Mouse (Mus musculus): ENCODE measurements around the gene Fam83c. TPM values are rescaled to one million over a fixed set of nuclear protein-coding genes. Genes with fewer than 3 reads are reported as not detected.

Gene Fam83c
- total RNA-seq, 2 experiments from 2014 or later = not detected

DNA sequence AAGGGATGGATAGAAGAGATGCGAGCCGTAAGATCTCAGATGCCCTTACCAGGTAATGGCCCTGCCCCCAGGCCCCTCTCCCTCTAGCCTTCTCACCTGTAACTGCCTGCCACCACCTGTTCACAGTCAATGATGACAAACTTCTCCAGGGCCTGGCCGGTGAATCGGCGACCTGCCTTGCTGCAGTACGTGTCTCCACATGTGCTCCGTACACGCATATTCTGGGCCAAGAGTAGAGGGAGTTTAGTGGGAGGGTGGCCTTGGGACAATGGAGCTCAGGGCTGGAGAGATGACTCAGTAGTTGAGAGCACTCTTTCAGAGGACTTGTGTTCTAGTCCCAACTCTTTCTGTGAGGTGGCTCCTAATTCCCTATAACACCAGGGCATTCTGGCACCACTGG lies 3.8 kb downstream of the Fam83c start:
- ATAC-seq (ENCODE audit: poor library complexity, severe bottlenecking) = no peak

GRCm38 (mm10) chr2:155826630-155827424 lies 7.8 kb downstream of the Fam83c start, which contains the start of gene Eif6:
Gene Eif6, minus strand, starts transcription at chr2:155826925.
- ATAC-seq (ENCODE audit: poor library complexity, severe bottlenecking) = peak; percentile 95

DNA sequence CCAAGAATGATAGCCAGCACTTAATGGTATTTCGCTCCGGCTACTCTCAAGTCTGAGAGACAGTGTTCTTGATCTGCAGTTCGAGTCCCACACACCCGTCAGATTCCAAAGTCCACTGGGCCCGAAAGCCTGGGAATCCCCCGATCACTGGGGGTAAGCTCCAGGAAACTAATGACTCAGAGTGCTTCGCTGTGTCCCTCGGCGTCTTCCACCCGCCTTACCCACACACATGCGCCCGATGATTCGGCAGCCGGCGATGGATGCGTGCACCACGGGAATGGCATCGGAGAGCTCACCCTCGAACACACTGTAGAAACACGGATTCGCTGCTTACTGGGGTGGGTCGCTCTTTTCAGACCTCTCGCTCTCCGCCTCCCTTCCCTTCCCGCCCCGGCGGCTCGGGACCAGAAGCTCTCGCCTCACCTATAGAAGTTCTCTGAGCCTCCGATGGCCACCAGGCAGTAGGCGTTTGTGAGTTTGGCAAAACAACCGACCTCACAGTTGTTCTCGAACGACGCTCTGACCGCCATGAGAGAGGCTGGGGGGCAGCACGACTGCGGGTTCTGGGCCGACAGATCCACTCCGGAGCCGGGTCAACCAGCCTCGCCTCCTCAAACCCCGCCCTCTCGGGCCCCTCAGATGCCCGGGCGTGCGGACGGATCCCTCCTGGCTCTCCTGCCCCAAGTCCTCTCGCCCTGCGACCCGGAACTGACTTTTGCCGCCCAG lies 8.6 kb downstream of the Fam83c start:
- ATAC-seq (ENCODE audit: poor library complexity, severe bottlenecking) = peak; percentile 17

DNA sequence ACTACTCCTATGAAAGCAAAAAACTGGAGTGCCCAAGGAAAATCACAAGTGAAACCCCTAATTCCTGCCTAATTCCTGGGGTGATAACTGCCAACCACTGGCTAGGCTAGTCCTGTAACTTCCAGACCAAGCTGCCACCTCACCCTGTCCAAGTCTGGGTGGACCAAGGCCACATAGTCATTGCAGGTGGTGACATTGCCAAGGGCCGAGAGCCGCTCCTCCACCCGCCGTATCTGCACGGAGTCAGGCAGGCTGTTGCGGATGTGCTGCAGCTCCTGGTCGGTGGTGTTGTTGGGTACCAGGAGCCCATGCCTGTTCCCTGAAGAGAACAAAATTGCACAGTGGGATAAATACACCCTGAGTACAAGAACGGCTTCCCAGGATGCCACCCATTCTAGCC lies 10.9 kb downstream of the Fam83c start:
- ATAC-seq (ENCODE audit: poor library complexity, severe bottlenecking) = no peak

DNA sequence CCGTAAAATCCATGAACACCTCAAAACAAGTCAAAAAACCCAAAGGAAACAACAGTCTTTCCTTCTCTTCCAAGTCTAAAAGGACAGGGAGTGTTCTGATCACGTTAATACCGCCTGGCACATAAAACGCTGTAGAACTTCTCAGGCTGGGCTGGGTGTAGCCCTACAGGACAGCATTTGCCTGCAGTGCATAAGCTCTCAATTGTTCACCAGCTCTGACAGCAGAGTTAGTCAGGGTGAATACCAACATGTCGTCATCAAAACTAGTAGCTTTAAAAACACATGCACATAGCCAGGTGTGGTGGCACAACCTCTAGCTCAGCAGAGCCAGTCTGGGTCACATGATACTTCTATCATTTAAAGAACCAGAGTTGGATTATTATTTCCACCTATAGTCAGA lies 13.9 kb downstream of the Fam83c start:
- no peak for ATAC-seq (ENCODE audit: poor library complexity, severe bottlenecking)

- peak; percentile 38 for ATAC-seq (ENCODE audit: poor library complexity, severe bottlenecking)
Observed at GRCm38 (mm10) chr2:155819449-155820251, 15.0 kb downstream of the Fam83c start.

DNA sequence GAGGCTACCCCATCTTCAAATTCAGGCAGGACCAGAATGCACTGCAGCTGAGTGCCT lies 15.4 kb downstream of the Fam83c start, which contains the start of gene BC029722:
TSS of gene BC029722 (minus strand) at position 35 of the 57 bp plus-strand sequence.
- no peak for ATAC-seq (ENCODE audit: poor library complexity, severe bottlenecking)

DNA sequence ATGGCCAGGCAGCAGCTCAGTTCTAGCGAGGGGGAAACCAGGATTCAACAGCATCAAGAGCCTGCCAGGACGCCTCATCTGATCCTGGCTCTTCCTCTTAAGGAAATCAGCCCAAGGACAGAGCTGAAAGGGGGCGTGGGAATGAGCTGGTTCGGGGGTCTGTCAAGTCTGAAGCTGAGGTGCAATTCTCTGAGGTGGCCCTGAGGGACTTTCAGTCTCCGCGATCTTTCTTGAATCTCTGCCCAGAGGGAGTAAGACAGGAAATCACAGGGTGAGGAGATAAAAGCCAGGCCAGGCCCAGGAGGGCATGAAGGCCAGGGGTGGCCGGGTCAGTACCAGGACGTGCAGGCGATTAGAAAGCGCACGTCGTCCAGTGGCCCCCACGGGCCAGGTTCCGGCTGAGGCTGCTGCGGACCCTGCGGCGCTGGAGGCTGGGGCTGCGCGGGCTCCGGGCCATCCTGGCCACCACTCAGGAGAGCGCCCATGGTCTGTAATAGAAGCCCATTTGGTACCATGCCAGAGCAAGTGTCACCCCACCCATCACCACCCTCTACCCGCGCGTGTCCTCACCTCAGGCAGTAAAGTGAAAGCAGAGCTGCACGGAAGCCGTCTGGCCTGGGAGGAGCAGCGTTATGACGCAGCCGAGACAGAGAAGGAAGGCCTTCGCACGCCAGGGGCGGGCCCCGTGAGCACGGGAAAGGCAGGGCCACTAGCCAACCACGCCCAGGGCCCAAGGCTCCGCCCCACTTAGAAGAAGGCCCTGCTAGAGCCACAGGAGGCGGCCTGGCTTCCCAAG lies 15.9 kb downstream of the Fam83c start:
- ATAC-seq (ENCODE audit: poor library complexity, severe bottlenecking) = peak; percentile 95

DNA sequence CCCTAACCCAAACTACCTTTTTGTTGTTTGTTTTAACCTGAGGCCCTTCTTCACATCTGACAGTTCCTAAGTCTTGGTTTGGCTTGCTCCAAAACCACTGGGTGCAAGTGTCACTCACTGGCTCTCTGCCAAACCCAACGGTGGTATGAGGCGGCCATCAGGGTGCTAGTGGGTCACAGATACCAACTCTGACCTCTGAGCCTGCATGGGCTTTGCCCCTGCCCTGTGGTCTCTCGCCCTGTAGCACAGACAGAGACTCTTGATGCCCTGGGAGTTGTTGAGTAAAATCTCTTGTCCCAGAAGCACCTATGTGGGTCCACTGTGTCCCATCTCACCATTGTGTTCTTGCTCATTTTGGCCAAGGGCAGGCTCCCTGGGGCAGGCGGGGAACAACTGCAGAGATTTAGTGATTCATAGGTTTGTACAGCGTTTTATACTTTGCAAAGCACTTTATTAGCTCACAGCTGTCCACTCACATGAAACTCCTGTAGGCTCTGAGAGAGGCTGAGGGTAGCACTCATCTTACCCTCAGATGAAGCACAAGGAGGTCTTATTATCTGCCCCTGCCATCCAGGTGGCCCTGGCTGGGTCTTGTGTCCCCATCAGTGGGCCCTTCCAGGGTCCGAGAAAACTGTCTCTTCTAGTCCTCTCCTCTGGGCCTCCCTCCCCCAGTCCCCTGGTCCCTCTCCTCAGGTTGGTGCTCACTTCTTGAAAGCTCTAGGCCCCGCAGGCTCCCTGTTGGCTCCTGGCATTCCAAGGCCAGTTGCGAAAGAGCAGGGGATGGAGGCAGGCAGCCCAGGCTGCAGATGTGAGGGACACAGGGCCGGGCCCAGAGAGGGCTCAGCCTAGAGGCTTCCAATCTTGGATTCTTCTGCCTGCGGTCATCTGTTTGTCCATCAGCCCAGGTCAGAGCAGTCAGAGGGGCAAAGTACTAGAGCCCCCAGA lies 17.1 kb downstream of the Fam83c start:
- no peak for ATAC-seq (ENCODE audit: poor library complexity, severe bottlenecking)

DNA sequence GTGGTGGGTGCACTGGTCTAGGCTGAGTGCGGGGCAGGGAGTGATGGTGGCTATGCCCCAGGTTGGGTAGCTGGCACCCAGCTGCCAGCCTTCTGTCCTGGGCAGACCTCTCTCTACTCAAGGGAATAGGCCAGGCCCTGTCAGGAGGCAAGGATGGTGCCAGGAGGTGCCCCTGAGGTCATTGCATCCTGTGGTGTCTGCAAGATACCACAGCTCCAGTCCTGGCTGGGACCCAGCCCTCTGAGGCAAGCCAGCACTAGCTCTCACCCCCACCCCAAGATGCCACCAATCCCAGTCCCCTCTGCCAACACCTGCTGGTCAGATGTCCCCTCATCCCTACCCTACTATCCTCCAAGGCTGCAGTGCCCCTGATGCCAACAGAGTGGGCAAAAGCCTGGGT lies 18.5 kb downstream of the Fam83c start:
- ATAC-seq (ENCODE audit: poor library complexity, severe bottlenecking) = no peak

DNA sequence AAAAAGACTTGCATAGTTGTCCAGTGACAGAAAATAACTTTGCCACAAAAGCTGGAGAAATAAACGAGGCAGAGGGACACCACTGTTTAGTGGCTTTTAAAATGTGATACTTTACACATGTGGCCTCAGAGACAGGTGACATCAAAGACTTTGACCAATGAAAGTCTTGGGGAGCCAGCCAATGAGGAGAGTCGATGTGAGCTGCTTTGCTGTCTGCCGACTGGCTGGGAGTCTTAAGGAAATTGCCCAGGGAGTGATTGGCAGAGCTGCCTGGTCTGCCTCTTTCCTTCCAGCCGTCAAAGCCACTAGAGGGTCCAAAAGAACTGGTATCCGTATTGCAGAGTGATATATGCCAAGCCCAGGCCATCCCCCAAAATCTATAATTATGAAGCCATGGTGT lies 19.8 kb downstream of the Fam83c start:
- no peak for ATAC-seq (ENCODE audit: poor library complexity, severe bottlenecking)

- no peak for ATAC-seq (ENCODE audit: poor library complexity, severe bottlenecking)
Observed at GRCm38 (mm10) chr2:155812637-155813036, 22.0 kb downstream of the Fam83c start.

DNA sequence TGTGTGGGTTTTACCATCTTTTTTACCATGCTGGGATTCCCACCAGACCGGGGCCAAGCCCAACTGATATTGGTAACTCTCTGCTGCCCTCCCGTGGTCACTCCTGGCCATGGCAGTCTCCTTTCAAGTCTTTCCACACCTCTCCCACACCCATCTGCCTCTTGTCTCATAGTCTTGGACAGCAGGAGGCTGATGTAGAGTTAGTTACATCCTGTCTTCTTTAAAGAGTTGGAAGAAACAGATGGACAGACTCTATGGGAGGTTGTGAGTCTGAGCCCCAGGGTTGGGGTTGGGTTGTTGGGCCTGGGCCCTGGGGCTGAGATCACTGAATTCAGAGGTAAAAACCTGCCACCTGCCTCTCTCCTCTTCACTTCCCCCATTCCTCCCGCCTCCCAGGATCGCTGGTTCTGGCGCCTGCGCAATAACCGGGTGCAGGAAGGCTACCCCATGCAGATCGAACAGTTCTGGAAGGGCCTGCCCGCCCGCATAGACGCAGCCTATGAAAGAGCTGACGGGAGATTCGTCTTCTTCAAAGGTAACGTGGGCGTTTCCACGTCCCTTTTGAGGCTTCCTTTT lies 22.7 kb downstream of the Fam83c start:
- ATAC-seq (ENCODE audit: poor library complexity, severe bottlenecking) = peak; percentile 92

- no peak for ATAC-seq (ENCODE audit: poor library complexity, severe bottlenecking)
Observed at GRCm38 (mm10) chr2:155809620-155810019, 25.0 kb downstream of the Fam83c start.

DNA sequence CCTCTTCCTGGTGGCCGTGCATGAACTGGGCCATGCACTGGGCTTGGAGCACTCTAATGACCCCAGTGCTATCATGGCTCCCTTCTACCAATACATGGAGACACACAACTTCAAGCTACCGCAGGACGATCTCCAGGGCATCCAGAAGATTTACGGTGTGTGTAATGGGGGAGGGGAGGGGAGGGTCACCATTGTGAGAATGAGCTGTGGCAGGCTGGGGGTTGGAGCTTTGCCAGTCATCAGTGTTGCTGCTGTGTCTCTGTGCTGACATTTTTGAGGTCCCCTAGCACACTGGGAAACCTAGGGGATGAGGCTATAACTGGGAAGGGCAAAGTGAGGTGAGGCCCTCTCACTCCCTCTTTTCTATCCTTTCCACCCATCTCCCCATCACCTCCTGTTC lies 27.2 kb downstream of the Fam83c start:
- ATAC-seq (ENCODE audit: poor library complexity, severe bottlenecking) = no peak

DNA sequence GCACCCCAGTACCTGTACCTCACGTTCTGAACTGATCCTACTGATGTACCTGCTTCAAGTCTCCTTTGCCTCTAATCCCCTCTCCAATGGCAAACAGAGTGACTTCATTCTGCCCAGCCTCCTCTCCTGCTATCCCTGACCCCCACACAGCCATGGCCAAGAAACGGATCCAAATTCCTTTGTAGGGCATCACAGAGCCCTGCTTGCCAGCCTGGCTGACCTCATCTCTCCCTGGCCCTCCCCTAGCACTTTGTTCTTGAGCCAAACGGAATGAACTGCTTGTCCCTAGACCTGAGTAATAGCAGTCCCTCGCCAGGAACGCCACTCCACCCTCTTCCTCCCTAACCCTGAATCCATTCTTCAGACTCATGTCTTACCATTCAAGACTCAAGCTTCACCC lies 28.1 kb downstream of the Fam83c start:
- no peak for ATAC-seq (ENCODE audit: poor library complexity, severe bottlenecking)

DNA sequence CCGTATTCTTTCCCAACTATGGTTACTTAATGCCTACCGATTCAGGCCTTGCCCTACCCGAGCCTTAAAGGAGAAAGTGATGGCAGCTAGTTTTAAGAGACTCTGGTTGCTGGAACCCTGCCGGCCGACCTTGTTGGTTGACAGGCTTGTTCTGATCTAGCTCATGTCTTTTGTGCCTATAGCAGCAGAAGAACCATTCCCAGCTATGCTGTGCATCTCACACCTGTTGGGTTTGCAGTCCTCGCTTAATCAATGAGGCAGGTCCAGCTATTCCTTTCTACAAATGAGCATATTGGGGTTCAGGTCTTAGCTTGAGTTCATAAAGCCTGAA lies 28.8 kb downstream of the Fam83c start:
- no peak for ATAC-seq (ENCODE audit: poor library complexity, severe bottlenecking)

DNA sequence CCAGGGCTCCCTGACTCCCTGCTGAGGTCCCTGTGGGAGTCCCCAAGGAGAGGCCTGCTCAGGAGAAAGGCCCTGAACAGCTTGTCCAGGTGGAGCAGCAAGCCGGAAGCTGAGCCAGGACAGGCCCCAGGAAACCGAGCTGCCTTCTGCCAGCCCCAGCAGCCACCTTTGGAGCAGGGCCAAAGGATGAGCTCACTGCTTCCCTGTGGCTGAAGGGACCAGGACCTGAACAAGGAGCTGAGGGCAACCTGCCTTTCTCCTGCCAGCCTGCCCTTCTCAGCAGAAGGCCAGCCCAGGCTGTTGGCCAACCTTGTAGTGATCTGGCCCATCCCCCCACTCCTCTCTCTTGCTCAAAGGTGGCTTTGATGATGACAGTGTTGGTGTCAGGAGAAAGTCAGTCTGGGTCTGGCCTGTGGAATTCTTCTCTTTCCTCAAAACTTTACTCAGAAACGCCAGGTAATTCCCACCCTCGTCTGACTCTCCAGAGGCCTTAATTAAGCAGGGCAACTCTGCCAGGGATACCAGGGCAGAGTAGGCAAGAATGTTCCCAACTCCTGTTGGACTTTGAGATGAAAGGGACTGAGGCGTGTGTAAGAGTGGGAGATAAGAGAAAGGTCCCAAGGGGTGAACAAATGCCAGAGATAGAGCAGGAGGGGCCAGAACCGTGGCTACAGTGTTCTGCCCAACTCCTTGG lies 29.3 kb downstream of the Fam83c start:
- ATAC-seq (ENCODE audit: poor library complexity, severe bottlenecking) = no peak

DNA sequence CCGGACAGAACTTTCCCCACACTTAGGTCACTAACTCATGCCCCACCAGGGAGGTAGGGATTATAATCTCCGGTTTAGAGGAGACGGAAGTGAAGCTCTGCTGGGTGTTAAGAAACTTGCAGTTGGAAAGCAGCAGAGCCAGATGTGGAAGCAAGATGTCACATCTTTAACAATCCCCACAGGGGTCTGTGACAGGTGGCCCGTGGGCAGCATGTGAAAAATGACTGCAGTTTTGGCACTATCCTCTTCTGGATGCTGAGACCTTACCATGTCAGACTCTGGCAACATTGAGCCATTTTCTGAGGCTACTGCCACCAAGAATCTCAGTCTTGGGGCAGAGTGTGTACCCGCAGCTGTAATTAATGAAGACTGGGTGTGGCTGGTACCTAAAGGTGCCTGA lies 30.6 kb downstream of the Fam83c start:
- ATAC-seq (ENCODE audit: poor library complexity, severe bottlenecking) = no peak
